Mouse (Mus musculus) G1E (cell line): Measurements from ENCODE around the gene Tshz2. TPM values are rescaled to one million over a fixed set of nuclear protein-coding genes. Genes with fewer than 3 reads are reported as not detected.

Experiments
- ATAC-seq: 2 replicates; pipeline ENCODE4 v1.8.0; 2016; ENCODE audit warnings: mild to moderate bottlenecking; ENCODE audit not compliant: insufficient number of reproducible peaks, poor library complexity, low FRiP score, severe bottlenecking; ENCODE audit errors: extremely low read depth
- DNase-seq: peaks from one replicate; pipeline ENCODE4 v3.0.0; 2012; ENCODE audit warnings: low spot score
- H3K27me3 ChIP-seq: 2 replicates; pipeline ENCODE4 v1.6.1; 2012; ENCODE audit warnings: mild to moderate bottlenecking, low read length, inconsistent platforms; ENCODE audit not compliant: insufficient read depth
- H3K36me3 ChIP-seq: replicated peaks from 2 replicates; pipeline ENCODE3; 2012; ENCODE audit warnings: mild to moderate bottlenecking, inconsistent platforms
- H3K4me1 ChIP-seq: 2 replicates; pipeline ENCODE4 v1.6.1; 2012; ENCODE audit warnings: low read depth, low read length, inconsistent platforms, mixed read lengths; ENCODE audit not compliant: insufficient read depth
- H3K4me3 ChIP-seq: 2 replicates; pipeline ENCODE4 v1.5.1; 2012; ENCODE audit warnings: low read depth, mild to moderate bottlenecking, inconsistent platforms, low read length, moderate library complexity, mixed read lengths
- H3K9me3 ChIP-seq: replicated peaks from 2 replicates; pipeline ENCODE4 v1.6.1; 2012; ENCODE audit warnings: inconsistent platforms
- CTCF ChIP-seq: IDR thresholded peaks from 2 replicates; pipeline ENCODE4 v1.5.1; 2012; ENCODE audit warnings: low read depth, low read length, inconsistent platforms, mixed read lengths
- GATA1 ChIP-seq: IDR thresholded peaks from 2 replicates; pipeline ENCODE4 v1.6.1; 2012; ENCODE audit warnings: borderline replicate concordance, low read length, inconsistent platforms, mixed read lengths
- GATA2 ChIP-seq: IDR thresholded peaks from 2 replicates; pipeline ENCODE4 v1.6.1; 2012; ENCODE audit warnings: low read depth, low read length, inconsistent platforms, borderline replicate concordance
- POLR2AphosphoS5 ChIP-seq: IDR thresholded peaks from 2 replicates; pipeline ENCODE4 v1.6.1; 2012; ENCODE audit warnings: low read depth, low read length, inconsistent platforms; ENCODE audit not compliant: insufficient replicate concordance
- TAL1 ChIP-seq: conservative IDR thresholded peaks from 2 replicates; pipeline ENCODE4 v1.6.1; 2012; ENCODE audit warnings: low read depth, low read length, inconsistent platforms, mixed read lengths
- polyA plus RNA-seq: library from polyadenylated mRNA; stranded (reverse); fragments of >175 nt; gene quantifications from 2 replicates; pipeline ENCODE4 v1.2.3, GENCODE M21; 2012
- total RNA-seq, 2 experiments: library from RNA; stranded (forward) in 1 of 2; stranded (reverse) in 1 of 2; fragments of 200-1000 nt in 1 of 2; fragments of >200 nt in 1 of 2; fragmentation: Nextera tagmentation in 1 of 2; gene quantifications; 2 replicates each; pipeline ENCODE4 v1.2.3; 2014 to 2017

The Tshz2 gene
- total and polyA plus RNA-seq, 3 experiments = 0.16 TPM; not detected in 2

DNA sequence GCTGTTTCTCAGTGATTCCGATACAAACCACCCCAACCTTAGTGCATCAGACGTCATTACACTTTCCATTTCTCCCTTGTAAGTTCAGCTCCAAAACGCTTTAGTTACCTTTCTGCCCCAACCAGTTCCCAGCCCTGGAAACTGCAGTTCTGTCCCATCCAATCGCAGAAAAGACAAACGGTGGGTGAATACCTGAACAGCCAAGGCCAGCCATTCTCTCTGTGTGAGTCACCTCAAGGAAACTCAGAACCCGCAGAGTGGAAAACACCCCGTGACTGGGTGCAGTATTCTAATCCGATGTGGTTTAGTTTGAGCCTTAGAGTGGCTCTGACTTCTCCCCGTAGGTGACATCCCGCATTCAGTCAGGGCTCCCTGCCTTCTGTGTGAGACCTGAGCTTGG lies 43.1 kb upstream of the Tshz2 start:
- no peak overlapping the region for H3K4me3 ChIP-seq
- DNase-seq = no peak
- no peaks in the 10 kb centered on the region for H3K4me1 ChIP-seq
- ATAC-seq = no peak
- peaks cover 85% of the 10 kb centered on the region for H3K9me3 ChIP-seq
- TF ChIP-seq GATA1 (no peak), TAL1 (no peak), CTCF (no peak)
- no peaks in the 10 kb centered on the region for H3K36me3 ChIP-seq
- H3K27me3 ChIP-seq = no peaks in the 10 kb centered on the region

DNA sequence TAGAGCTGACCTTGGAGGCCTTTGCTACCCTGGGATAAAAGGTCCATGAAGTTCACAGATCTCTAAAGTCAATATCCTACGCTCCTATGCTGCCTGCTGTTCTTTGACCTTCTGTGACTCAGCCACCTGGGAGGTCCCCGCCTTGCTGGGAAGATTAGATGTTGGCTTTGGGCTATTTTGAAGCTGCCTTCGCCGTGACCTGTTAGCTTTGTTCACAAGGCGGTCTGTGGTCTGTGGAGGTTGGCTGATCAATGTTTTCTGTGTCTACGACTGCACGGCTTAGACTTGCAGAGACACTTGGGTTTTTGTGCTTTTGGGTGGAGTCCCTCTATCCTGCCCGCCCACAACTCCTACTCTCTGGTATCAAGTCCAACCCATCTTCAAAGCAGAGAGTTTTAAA lies 42.4 kb upstream of the Tshz2 start:
- DNase-seq (no peak), ATAC-seq (no peak)
- Histone ChIP-seq H3K4me1 (no peaks in the 10 kb centered on the region), H3K9me3 (peaks cover 83% of the 10 kb centered on the region), H3K4me3 (no peak overlapping the region), H3K36me3 (no peaks in the 10 kb centered on the region), H3K27me3 (no peaks in the 10 kb centered on the region)
- TF ChIP-seq GATA1 = no peak
- no peak for TF ChIP-seq CTCF
- TF ChIP-seq GATA2 = no peak
- TF ChIP-seq TAL1 = no peak
- no peak for TF ChIP-seq POLR2AphosphoS5

DNA sequence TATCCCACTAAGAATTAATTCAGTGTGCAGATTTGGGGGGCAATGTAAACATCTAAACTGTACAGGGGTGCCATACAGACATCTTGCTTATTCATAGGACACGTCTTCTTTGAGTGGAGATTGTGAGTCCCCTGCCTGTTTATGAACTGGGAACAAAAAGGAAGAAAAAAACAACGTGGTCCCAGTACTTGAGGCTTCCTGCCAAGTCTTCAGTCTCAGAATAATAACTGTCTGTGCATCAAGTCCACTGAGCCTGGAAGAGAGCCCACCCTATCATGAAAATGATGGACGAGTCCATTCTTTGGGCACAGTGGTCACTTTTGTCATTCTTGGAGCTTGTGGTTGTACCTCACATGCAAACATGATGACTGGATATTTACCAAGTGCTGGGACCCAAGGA lies 39.1 kb upstream of the Tshz2 start:
- peaks cover 88% of the 10 kb centered on the region for H3K9me3 ChIP-seq
- no peak for DNase-seq
- no peaks in the 10 kb centered on the region for H3K27me3 ChIP-seq
- H3K36me3 ChIP-seq = no peaks in the 10 kb centered on the region
- no peak for TF ChIP-seq CTCF
- no peak for TF ChIP-seq TAL1
- TF ChIP-seq POLR2AphosphoS5 = no peak
- TF ChIP-seq GATA2 = no peak
- no peak for TF ChIP-seq GATA1
- H3K4me3 ChIP-seq = no peak overlapping the region
- no peaks in the 10 kb centered on the region for H3K4me1 ChIP-seq
- ATAC-seq = no peak

DNA sequence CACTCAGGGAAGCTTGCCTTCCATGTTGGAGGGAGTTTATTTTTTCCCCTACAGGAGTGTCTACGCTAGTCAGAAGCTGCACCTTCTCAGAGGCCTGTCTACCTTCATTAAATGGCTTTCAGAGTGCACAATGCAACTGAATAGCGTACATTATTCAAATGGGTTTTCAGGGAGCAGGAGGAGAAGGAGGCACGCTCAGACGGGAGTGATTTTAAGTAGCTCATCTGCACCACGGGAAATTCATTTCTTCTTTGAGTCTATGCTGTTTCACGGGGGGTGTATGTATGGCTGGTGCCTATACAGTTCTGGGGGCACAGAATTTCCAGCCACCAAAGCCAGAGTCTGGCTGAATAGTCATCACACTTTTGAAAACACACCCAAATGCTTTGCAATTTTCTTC lies 35.5 kb upstream of the Tshz2 start:
- DNase-seq (no peak), ATAC-seq (no peak)
- no peaks in the 10 kb centered on the region for H3K27me3 ChIP-seq
- peaks cover 84% of the 10 kb centered on the region for H3K9me3 ChIP-seq
- TF ChIP-seq GATA2 (no peak), TAL1 (no peak), POLR2AphosphoS5 (no peak), GATA1 (no peak), CTCF (no peak)
- H3K36me3 ChIP-seq = no peaks in the 10 kb centered on the region
- H3K4me1 ChIP-seq = no peaks in the 10 kb centered on the region
- no peak overlapping the region for H3K4me3 ChIP-seq

DNA sequence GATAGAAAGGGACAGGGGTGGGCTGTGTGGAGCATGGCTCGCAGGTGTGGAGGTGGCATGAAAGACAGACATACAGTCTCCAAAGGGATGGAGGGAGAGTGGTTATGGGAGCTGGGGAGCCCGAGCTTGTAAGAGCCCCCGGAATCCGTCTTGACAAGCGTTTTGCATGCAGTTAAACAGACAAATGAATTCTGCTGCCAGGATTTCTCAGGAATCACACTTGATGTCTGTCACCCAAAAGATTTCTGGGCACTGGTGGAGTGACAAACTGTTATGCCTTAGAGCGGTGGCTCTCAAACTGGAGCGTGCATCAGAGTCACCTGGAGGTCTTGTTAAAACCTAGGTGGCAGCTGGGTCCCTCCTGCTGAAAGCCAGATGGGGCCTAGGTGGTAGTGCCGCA lies 34.8 kb upstream of the Tshz2 start:
- peaks cover 84% of the 10 kb centered on the region for H3K9me3 ChIP-seq
- no peak for ATAC-seq
- no peak overlapping the region for H3K4me3 ChIP-seq
- no peaks in the 10 kb centered on the region for H3K4me1 ChIP-seq
- no peaks in the 10 kb centered on the region for H3K36me3 ChIP-seq
- TF ChIP-seq GATA2 (no peak), CTCF (no peak), POLR2AphosphoS5 (no peak), TAL1 (no peak), GATA1 (no peak)
- DNase-seq = no peak
- no peaks in the 10 kb centered on the region for H3K27me3 ChIP-seq

DNA sequence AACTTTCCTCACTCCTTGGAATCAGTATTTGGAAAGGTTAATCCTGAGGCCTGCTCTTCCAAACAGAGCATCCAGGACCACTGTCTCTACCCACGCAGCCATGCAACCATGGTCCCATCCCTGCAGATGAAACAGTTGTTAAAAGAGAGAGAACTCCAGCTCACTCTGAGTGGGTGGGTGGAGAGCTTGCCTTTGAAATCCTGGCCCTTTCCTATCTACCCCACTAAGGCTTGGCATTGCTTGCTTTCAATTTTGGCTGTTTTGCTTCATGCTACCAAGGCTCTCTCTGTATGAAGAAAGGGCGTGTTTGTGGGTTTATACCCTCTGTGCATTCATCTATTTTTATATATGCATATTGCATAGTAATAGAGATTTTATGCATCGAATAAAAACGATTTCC lies 33.2 kb upstream of the Tshz2 start:
- H3K4me1 ChIP-seq = no peaks in the 10 kb centered on the region
- TF ChIP-seq GATA2 = no peak
- TF ChIP-seq GATA1 = no peak
- TF ChIP-seq TAL1 = no peak
- no peak for TF ChIP-seq CTCF
- TF ChIP-seq POLR2AphosphoS5 = no peak
- peaks cover 81% of the 10 kb centered on the region for H3K9me3 ChIP-seq
- H3K27me3 ChIP-seq = no peaks in the 10 kb centered on the region
- DNase-seq = no peak
- H3K36me3 ChIP-seq = no peaks in the 10 kb centered on the region
- no peak overlapping the region for H3K4me3 ChIP-seq
- ATAC-seq = no peak

DNA sequence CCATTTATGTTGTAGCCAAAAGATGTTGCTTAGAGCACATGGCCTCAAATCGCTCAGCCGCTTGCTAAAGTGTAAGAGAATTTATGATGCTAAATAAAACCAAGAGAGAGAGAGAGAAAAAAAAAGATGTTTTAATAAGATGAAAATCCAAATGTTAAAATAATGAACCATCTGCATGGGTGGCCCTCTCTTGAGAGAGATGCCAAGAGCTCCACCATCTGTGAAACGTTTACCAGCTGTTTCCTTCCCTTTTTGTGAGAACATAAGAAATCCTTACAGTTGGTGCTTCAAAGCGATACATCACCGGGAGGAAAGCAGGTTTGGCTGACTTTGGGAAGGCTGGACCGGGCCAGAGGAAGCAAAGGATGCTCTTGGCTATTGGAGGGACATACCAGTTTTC lies 32.6 kb upstream of the Tshz2 start:
- DNase-seq (no peak), ATAC-seq (no peak)
- TF ChIP-seq GATA1 (no peak), CTCF (no peak), TAL1 (no peak), GATA2 (no peak), POLR2AphosphoS5 (no peak)

More for the DNA sequence above, 32.6 kb upstream of the Tshz2 start:
- Histone ChIP-seq H3K9me3 (peaks cover 85% of the 10 kb centered on the region), H3K27me3 (no peaks in the 10 kb centered on the region), H3K4me1 (no peaks in the 10 kb centered on the region), H3K36me3 (no peaks in the 10 kb centered on the region), H3K4me3 (no peak overlapping the region)
